Mouse (Mus musculus) testis, adult 2 months (tissue): ENCODE measurements around the gene Ppm1h. TPM values are rescaled to one million over a fixed set of nuclear protein-coding genes. Genes with fewer than 3 reads are reported as not detected.
A peak's percentile ranks its signal among the peaks of the same experiment; 100 is the strongest.

Experiments
- H3K27ac ChIP-seq: fragments of 200-500 bp; 2 replicates; pipeline ENCODE4 v1.5.1; 2012; ENCODE audit warnings: low read depth, low read length; ENCODE audit not compliant: control insufficient read depth, insufficient read depth
- H3K27me3 ChIP-seq: fragments of 200-500 bp; 2 replicates; pipeline ENCODE4 v1.6.1; 2012; ENCODE audit warnings: mild to moderate bottlenecking, low read length, moderate library complexity; ENCODE audit not compliant: control insufficient read depth, insufficient read depth
- H3K36me3 ChIP-seq: fragments of 200-500 bp; 2 replicates; pipeline ENCODE4 v1.6.1; 2012; ENCODE audit warnings: mild to moderate bottlenecking, low read length; ENCODE audit not compliant: control insufficient read depth, insufficient read depth
- H3K4me1 ChIP-seq: fragments of 200-500 bp; 2 replicates; pipeline ENCODE4 v1.6.1; 2012; ENCODE audit warnings: low read length; ENCODE audit not compliant: control insufficient read depth, insufficient read depth
- H3K4me3 ChIP-seq: fragments of 200-500 bp; 2 replicates; pipeline ENCODE4 v1.5.1; 2012; ENCODE audit warnings: low read depth, mild to moderate bottlenecking, low read length, moderate library complexity, mixed read lengths; ENCODE audit not compliant: control insufficient read depth
- CTCF ChIP-seq: fragments of 200-500 bp; IDR thresholded peaks from 2 replicates; pipeline ENCODE4 v1.5.1; 2012; ENCODE audit warnings: low read depth, mild to moderate bottlenecking, inconsistent platforms, low read length, moderate library complexity; ENCODE audit not compliant: control insufficient read depth, insufficient read depth, insufficient replicate concordance
- POLR2A ChIP-seq: fragments of 200-500 bp; IDR thresholded peaks from 2 replicates; pipeline ENCODE4 v1.6.1; 2012; ENCODE audit warnings: low read depth, mild to moderate bottlenecking, inconsistent platforms, low read length, moderate library complexity; ENCODE audit not compliant: control insufficient read depth
- polyA plus RNA-seq: library from polyadenylated mRNA; depleted of rRNA; stranded (reverse); fragments of >200 nt; gene quantifications from 2 replicates; pipeline ENCODE4 v1.2.3, GENCODE M21; 2012

Ppm1h gene
- polyA plus RNA-seq, 1 experiment, result 13.5 TPM

DNA sequence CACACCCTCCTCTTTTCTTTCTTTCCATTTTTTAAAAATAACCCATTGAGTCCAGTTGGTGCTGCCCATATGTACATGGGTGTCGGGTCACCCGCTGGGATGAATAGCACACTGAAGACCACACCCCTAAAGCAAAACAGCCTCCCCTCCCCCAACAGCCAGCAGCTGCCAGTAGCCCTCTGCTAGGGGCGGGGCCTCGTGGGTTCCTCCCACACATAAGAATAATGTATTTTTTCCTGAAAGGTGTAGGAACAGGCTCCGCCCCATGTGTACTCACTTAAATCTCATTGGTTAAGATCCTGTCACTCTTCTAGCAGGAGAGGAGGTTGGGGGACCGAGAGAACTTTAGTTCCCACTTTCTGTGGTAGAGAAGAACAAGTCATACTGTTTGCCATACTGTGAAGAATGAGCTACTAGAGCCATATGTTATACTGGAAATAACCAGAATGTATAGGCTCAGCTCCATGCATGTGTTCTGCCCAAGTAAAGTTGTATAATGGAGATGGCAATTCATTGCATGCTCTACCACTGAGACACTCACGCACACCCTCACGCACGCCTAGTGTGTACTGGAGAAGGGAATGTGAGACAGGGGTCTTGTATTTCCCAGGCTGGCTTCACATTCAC lies 231.0 kb downstream of the Ppm1h start:
- Histone ChIP-seq H3K27me3 (no peaks in the 10 kb centered on the region), H3K4me3 (no peak overlapping the region), H3K4me1 (peaks cover 10% of the 10 kb centered on the region), H3K36me3 (no peaks in the 10 kb centered on the region), H3K27ac (no peak overlapping the region)
- TF ChIP-seq CTCF (no peak), POLR2A (no peak)

DNA sequence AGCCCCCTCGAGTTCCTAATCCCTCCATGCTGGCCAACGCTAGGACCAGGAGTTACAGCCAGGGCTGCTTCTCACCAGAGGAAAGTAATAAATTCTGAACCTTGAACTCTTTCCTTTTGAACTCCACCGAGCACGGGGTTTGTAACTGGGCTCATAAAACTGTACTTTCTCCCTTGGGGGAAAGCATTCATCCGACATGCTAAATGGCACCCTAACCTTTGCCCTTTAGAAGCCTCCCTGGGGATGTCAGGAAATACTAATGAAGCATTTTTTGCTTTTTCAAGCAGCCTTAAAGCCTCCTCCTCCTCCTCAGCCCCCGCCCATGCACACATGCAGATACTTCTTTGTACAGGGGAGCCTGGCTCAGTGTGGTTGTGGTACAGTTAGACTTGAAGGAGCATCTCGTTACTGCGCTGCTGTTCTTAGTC lies 232.2 kb downstream of the Ppm1h start:
- H3K4me3 ChIP-seq, result no peak overlapping the region
- no peaks in the 10 kb centered on the region for H3K27me3 ChIP-seq
- no peak overlapping the region for H3K27ac ChIP-seq
- TF ChIP-seq CTCF (no peak), POLR2A (no peak)
- no peaks in the 10 kb centered on the region for H3K36me3 ChIP-seq
- peaks cover 10% of the 10 kb centered on the region for H3K4me1 ChIP-seq

GRCm38 (mm10) chr10:122911668-122912067 lies 233.1 kb downstream of the Ppm1h start:
- Histone ChIP-seq H3K4me1 (peaks cover 10% of the 10 kb centered on the region), H3K27ac (no peak overlapping the region), H3K4me3 (no peak overlapping the region), H3K36me3 (no peaks in the 10 kb centered on the region), H3K27me3 (no peaks in the 10 kb centered on the region)
- TF ChIP-seq POLR2A (no peak), CTCF (no peak)

DNA sequence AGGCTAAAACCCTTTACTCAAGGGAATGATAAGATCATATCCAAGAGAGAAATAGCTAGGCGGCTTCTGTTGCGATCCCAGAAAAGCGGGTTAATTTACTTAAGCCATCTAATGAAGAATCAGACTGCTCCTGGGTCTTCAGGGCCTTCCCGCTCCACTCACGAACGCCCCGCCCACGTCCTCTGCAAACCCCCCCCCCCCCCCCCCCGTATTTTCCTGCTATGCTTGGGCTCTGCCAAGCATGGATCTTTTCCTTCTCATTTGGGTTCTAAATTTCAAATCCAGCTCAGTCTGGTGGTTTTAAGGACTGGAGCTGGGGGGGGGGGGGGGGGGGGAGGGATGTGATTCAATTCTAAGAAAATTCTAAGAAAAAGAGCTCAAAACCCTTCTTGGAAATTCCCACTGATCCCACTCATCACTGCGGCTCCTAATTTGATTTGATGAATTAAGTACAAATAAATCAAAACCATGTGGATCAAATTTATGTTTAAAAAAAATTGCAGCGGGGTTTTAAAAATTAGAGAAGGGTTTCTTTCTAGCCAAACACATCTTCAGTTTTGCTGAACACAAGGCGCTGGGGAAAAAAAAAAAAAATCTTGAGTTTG lies 233.6 kb downstream of the Ppm1h start:
- no peaks in the 10 kb centered on the region for H3K27me3 ChIP-seq
- H3K4me3 ChIP-seq, result no peak overlapping the region
- no peaks in the 10 kb centered on the region for H3K36me3 ChIP-seq
- TF ChIP-seq CTCF (no peak), POLR2A (no peak)
- peaks cover 10% of the 10 kb centered on the region for H3K4me1 ChIP-seq
- no peak overlapping the region for H3K27ac ChIP-seq

GRCm38 (mm10) chr10:122912701-122913368 lies 234.3 kb downstream of the Ppm1h start:
- Histone ChIP-seq H3K36me3 (no peaks in the 10 kb centered on the region), H3K4me1 (peaks cover 10% of the 10 kb centered on the region), H3K27ac (peak overlapping the region; percentile 47; the same call in 1 of the 2 replicates), H3K4me3 (no peak overlapping the region), H3K27me3 (no peaks in the 10 kb centered on the region)
- TF ChIP-seq POLR2A, result 0 out of 2 replicates have a peak, but pooled peaks have one; percentile 19
- no peak for TF ChIP-seq CTCF

DNA sequence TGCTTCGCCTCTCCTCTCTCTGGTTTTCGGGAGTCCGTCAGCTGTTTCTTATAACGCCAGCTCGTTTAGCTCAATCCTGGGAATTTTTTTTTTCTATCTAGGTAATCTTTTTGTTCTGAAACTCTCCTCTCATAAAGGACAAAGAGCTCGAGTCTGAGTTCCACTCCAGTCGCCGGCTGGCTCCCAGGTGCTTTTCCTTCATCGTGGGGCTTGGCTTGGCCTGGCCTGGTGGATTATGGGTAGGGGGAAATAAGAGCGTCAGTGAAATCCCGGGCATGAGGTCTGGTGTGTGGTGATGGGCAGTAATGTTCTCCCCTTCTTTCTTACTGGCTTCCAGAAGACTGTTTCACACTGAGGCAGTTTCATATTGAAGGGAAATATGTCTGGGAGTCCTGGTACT lies 234.8 kb downstream of the Ppm1h start:
- Histone ChIP-seq H3K4me3 (no peak overlapping the region), H3K4me1 (peaks cover 10% of the 10 kb centered on the region), H3K36me3 (no peaks in the 10 kb centered on the region), H3K27me3 (no peaks in the 10 kb centered on the region), H3K27ac (no peak overlapping the region)
- TF ChIP-seq POLR2A, result no peak
- TF ChIP-seq CTCF, result no peak

GRCm38 (mm10) chr10:122915905-122916304 lies 237.3 kb downstream of the Ppm1h start:
- TF ChIP-seq POLR2A (no peak), CTCF (no peak)
- H3K36me3 ChIP-seq, result no peaks in the 10 kb centered on the region
- no peaks in the 10 kb centered on the region for H3K27me3 ChIP-seq
- H3K27ac ChIP-seq, result no peak overlapping the region
- no peak overlapping the region for H3K4me3 ChIP-seq
- peaks cover 10% of the 10 kb centered on the region for H3K4me1 ChIP-seq
